22 mouse cellular contexts compared by ENCODE assay signal in genomic region chr15:96050416-96050815, GRCm38 (mm10).
DNase-seq lines count a peak whose midpoint lies in the region; ATAC-seq lines count a peak whose summit lies in the region.
"Had no signal": no experiment of that assay in that cellular context is flagged by ENCODE, and none has a peak within 500 bp of the region (broad histone marks: within the 10 kb centered on the region; RNA-seq: fewer than 3 reads in every experiment).

No protein-coding gene starts in this region.

- ATAC-seq in heart, embryonic 11.5 days (replicated peaks; ENCODE audit: insufficient number of reproducible peaks, low FRiP score, low TSS enrichment): no peak
- ATAC-seq: forebrain, embryonic 14.5 days; forebrain, embryonic 16.5 days had no signal

- H3K36me3 ChIP-seq in heart, embryonic 11.5 days (ENCODE audit: control insufficient read depth, insufficient read depth, low read length): no peaks in the 10 kb centered on the region
- H3K36me3 ChIP-seq: embryonic facial prominence, embryonic 10.5 days; embryonic facial prominence, embryonic 12.5 days; forebrain, embryonic 10.5 days; forebrain, embryonic 12.5 days had no signal

- no peak overlapping the region for H3K9ac ChIP-seq in heart, embryonic 11.5 days (ENCODE audit: low read depth, low read length)
- H3K9ac ChIP-seq: embryonic facial prominence, embryonic 12.5 days; forebrain, embryonic 12.5 days had no signal

- no peak overlapping the region for H3K4me2 ChIP-seq in heart, embryonic 11.5 days
- H3K4me2 ChIP-seq: embryonic facial prominence, embryonic 12.5 days; forebrain, embryonic 12.5 days had no signal

- no peaks in the 10 kb centered on the region; the same call in 1 of the 2 replicates for H3K9me3 ChIP-seq in heart, embryonic 11.5 days (replicated peaks; ENCODE audit: control insufficient read depth, low read length)
- H3K9me3 ChIP-seq: embryonic facial prominence, embryonic 10.5 days; embryonic facial prominence, embryonic 12.5 days; forebrain, embryonic 10.5 days; forebrain, embryonic 12.5 days had no signal

- 65% methylated on average over 4 of the region's 4 CpGs for WGBS in heart, embryonic 11.5 days (ENCODE audit: insufficient replicate concordance)

- no peak overlapping the region for H3K27ac ChIP-seq in heart, embryonic 11.5 days (ENCODE audit: low read depth, low read length)
- H3K27ac ChIP-seq: embryonic facial prominence, embryonic 10.5 days; embryonic facial prominence, embryonic 12.5 days; forebrain, embryonic 10.5 days; forebrain, embryonic 12.5 days had no signal

- no peaks in the 10 kb centered on the region for H3K4me1 ChIP-seq in heart, embryonic 11.5 days (ENCODE audit: control insufficient read depth, insufficient read depth, low read length)
- H3K4me1 ChIP-seq: forebrain, embryonic 10.5 days; forebrain, embryonic 12.5 days had no signal

- H3K4me3 ChIP-seq in heart, embryonic 11.5 days (ENCODE audit: low read depth, low read length): no peak overlapping the region
- H3K4me3 ChIP-seq: embryonic facial prominence, embryonic 10.5 days; embryonic facial prominence, embryonic 12.5 days; forebrain, embryonic 10.5 days; forebrain, embryonic 12.5 days had no signal

- DNase-seq in 3T3-L1 (ENCODE audit: low read depth, low spot score) (peak; percentile 63), 416B (ENCODE audit: low read depth) (peak; percentile 4), NIH3T3 (ENCODE audit: low read depth) (peak; percentile 32)
- no peak for DNase-seq in spleen, postnatal 36 days (ENCODE audit: low spot score in 2 of 2)
- DNase-seq in frontal cortex, adult 2 months (ENCODE audit: extremely low spot score in 1 of 2, low spot score in 1 of 2): no peak
- DNase-seq: adrenal gland, adult 2 months; adrenal gland, postnatal 10 days; adrenal gland, postnatal 25 days; cerebellum, adult 11 months; cerebellum, adult 18-20 months; cerebellum, adult 8-10 months; cerebellum, adult 9-11 months; cerebellum, postnatal 14 days; cerebellum, postnatal 36 days; embryo, embryonic 11 days had no signal

- no peaks in the 10 kb centered on the region for H3K27me3 ChIP-seq in heart, embryonic 11.5 days (ENCODE audit: control insufficient read depth, insufficient read depth, low read length)
- H3K27me3 ChIP-seq: embryonic facial prominence, embryonic 12.5 days; forebrain, embryonic 12.5 days had no signal

Comparison
In these comparisons a context has a peak if more than half of its experiments do, and no peak if none do; other contexts are left out.
1. DNase-seq: peak in 3T3-L1 (single experiment), 416B (single experiment) and NIH3T3 (single experiment); none in spleen, postnatal 36 days (0 of 2) and frontal cortex, adult 2 months (0 of 2).